Mouse (Mus musculus) liver, embryonic 12.5 days (tissue): ENCODE data around the gene H1f0. TPM values are rescaled to one million over a fixed set of nuclear protein-coding genes. Genes with fewer than 3 reads are reported as not detected.

Experiments
- ATAC-seq: fragments of 200-750 bp; cut with Nextera tagmentation; 2 replicates; pipeline ENCODE4 v1.8.0; 2017; ENCODE audit warnings: moderate number of reproducible peaks, mild to moderate bottlenecking, moderate library complexity
- H3K27ac ChIP-seq: fragments of 300-500 bp; sonication (generic); 2 replicates; pipeline ENCODE4 v1.5.1; 2016; ENCODE audit warnings: mild to moderate bottlenecking
- H3K27me3 ChIP-seq: fragments of 300-500 bp; sonication (generic); replicated peaks from 2 replicates; pipeline ENCODE4 v1.6.1; 2016; ENCODE audit warnings: mild to moderate bottlenecking, moderate library complexity
- H3K36me3 ChIP-seq: fragments of 300-500 bp; sonication (generic); 2 replicates; pipeline ENCODE4 v1.6.1; 2016; ENCODE audit warnings: mild to moderate bottlenecking, moderate library complexity
- H3K4me1 ChIP-seq: fragments of 300-500 bp; sonication (generic); 2 replicates; pipeline ENCODE4 v1.6.1; 2016
- H3K4me2 ChIP-seq: fragments of 300-500 bp; sonication (generic); 2 replicates; pipeline ENCODE4 v1.6.1; 2016; ENCODE audit warnings: mild to moderate bottlenecking, moderate library complexity
- H3K4me3 ChIP-seq: fragments of 300-500 bp; sonication (generic); 2 replicates; pipeline ENCODE4 v1.5.1; 2016; ENCODE audit warnings: mild to moderate bottlenecking, moderate library complexity
- H3K9ac ChIP-seq: fragments of 300-500 bp; sonication (generic); 2 replicates; pipeline ENCODE4 v1.6.1; 2016; ENCODE audit warnings: mild to moderate bottlenecking, moderate library complexity
- H3K9me3 ChIP-seq: fragments of 300-500 bp; sonication (generic); replicated peaks from 2 replicates; pipeline ENCODE4 v1.6.1; 2016; ENCODE audit warnings: mild to moderate bottlenecking, moderate library complexity
- WGBS: fragments of 180-500 bp; shearing (Covaris S2); methylation state at CpG from one replicate; pipeline ENCODE4 v1.1.7; 2016; ENCODE audit not compliant: insufficient replicate concordance; 5-methylcytosine and 5-hydroxymethylcytosine counted together
- polyA plus RNA-seq: library from polyadenylated mRNA; unstranded; fragments of >200 nt; fragmentation: Nextera tagmentation; extraction: Ambion mirVana; gene quantifications from 2 replicates; pipeline ENCODE4 v1.2.1, GENCODE M21; 2016

Gene H1f0
- polyA plus RNA-seq, 1 experiment from 2014 or later, result 114 TPM

DNA sequence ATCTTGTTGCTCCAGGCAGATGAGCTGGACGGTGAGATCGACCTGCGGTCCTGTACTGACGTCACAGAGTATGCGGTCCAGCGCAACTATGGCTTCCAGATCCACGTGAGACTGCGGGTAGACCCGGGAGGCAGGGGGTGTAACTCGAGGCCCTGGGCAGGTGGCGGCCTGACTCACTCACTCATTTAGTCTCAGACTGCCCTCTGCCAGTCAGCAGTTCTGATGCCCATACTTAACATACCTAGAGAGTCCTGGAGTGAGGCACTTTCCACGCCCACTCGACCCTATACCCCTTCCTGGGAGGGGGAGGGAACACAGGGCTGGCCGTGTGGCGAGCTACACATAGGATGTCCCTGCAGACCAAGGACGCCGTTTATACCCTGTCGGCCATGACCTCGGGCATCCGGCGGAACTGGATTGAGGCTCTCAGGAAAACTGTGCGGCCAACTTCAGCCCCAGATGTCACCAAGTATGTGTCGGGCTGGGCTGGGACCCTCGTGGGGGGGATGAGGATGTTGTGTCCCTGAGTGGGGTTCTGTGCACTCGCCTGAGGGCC lies 37.2 kb upstream of the H1f0 start:
- H3K9me3 ChIP-seq, result no peaks in the 10 kb centered on the region
- ATAC-seq, result no peak
- peaks cover 86% of the 10 kb centered on the region for H3K36me3 ChIP-seq
- H3K4me2 ChIP-seq, result no peak overlapping the region
- peaks cover 22% of the 10 kb centered on the region for H3K4me1 ChIP-seq
- H3K27me3 ChIP-seq, result no peaks in the 10 kb centered on the region
- no peak overlapping the region for H3K4me3 ChIP-seq
- no peak overlapping the region for H3K9ac ChIP-seq
- 87% methylated on average over 25 of the region's 25 CpGs for WGBS
- H3K27ac ChIP-seq, result no peak overlapping the region

DNA sequence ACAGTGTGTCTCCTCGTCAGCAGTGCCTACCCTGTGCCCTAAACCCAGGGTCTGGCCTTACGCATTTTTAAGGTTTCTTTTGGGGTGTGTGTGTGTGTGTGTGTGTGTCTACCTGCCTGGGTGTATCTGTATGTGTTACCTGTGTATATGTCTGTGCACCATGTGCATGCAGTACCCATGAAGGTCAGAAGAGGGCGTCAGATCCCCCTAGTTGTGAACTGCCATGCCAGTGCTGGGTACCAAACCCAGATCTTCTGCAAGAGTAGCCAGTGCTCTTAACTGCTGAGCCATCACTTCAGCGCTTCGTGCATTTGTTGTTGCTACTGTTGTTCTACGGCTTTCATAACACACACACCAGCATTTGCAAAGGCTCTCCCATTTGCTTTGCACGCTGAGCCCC lies 36.0 kb upstream of the H1f0 start:
- H3K4me3 ChIP-seq, result no peak overlapping the region
- ATAC-seq, result no peak
- no peaks in the 10 kb centered on the region for H3K9me3 ChIP-seq
- H3K4me2 ChIP-seq, result no peak overlapping the region
- H3K27me3 ChIP-seq, result no peaks in the 10 kb centered on the region
- H3K4me1 ChIP-seq, result peaks cover 18% of the 10 kb centered on the region
- H3K9ac ChIP-seq, result no peak overlapping the region
- 79% methylated on average over 7 of the region's 7 CpGs for WGBS
- H3K27ac ChIP-seq, result no peak overlapping the region
- peaks cover 95% of the 10 kb centered on the region for H3K36me3 ChIP-seq

DNA sequence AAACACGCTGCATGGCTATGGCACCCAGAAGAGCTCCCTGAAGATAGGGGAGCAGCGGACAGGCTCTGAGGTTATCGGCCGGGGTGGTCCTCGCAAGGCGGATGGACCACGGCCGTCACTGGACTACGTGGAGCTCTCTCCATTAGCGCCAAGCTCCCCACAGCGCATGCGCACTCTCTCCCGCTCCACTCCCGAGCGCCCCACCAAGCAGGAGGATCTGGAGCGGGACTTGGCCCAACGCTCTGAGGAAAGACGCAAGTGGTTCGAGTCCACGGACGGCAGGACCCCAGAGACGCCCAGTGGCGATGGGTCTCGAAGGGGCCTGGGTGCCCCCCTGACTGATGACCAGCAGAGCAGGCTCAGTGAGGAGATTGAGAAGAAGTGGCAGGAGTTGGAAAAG lies 35.3 kb upstream of the H1f0 start:
- no peak overlapping the region for H3K27ac ChIP-seq
- H3K4me1 ChIP-seq, result peaks cover 16% of the 10 kb centered on the region
- H3K4me3 ChIP-seq, result no peak overlapping the region
- H3K9me3 ChIP-seq, result no peaks in the 10 kb centered on the region
- peaks cover 97% of the 10 kb centered on the region for H3K36me3 ChIP-seq
- H3K9ac ChIP-seq, result no peak overlapping the region
- WGBS, result 91% methylated on average over 24 of the region's 24 CpGs
- no peak for ATAC-seq
- no peak overlapping the region for H3K4me2 ChIP-seq
- no peaks in the 10 kb centered on the region for H3K27me3 ChIP-seq

DNA sequence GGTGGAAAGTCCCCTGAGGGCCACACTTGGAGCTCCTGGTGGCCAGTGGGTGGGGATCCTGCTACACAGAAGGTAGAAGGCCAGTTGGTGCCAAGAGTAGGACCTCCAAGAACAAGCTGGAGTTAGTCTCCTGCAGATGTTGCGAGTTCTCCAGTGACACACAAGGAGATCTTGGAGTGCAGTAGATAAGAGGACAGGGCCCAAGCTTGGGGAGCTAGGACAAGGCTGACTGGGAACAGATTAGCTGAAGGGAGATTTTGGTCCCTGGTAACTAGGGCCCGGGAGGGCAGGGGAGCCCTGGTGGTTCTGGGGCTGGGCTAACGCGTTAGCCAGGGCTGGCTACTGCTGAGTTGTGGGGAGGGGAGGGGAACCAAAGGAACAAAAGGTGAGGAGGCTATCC lies 32.3 kb upstream of the H1f0 start:
- Histone ChIP-seq H3K9ac (no peak overlapping the region), H3K4me3 (no peak overlapping the region), H3K27ac (no peak overlapping the region), H3K4me1 (peaks cover 16% of the 10 kb centered on the region), H3K4me2 (no peak overlapping the region), H3K36me3 (peaks cover 89% of the 10 kb centered on the region), H3K27me3 (no peaks in the 10 kb centered on the region), H3K9me3 (no peaks in the 10 kb centered on the region)
- ATAC-seq, result no peak; the same call in 1 of the 2 replicates
- WGBS, result 58% methylated on average over 4 of the region's 4 CpGs

DNA sequence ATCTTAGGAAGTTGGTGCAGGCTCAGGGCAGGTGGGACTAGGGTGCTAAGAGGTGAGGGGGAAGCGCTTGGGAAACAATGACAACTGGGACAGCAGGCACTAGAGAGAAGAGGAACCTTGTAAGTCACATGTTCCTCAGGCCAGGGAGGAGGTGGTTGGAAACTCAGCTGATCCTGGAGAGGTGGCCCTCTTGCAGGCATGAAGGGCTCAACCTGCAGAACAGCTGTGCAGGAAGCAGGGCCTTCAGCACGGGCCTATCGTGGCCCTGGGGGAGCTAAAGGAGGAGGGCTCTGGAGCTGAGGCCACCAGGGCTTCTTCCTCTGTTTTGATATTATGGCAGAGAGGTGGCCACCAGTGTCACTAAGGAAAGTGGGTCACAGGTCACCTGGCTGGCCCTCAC lies 31.6 kb upstream of the H1f0 start:
- 56% methylated on average over 3 of the region's 3 CpGs for WGBS
- no peak overlapping the region for H3K9ac ChIP-seq
- no peak overlapping the region for H3K27ac ChIP-seq
- no peaks in the 10 kb centered on the region for H3K9me3 ChIP-seq
- peaks cover 16% of the 10 kb centered on the region for H3K4me1 ChIP-seq
- H3K4me3 ChIP-seq, result no peak overlapping the region
- H3K27me3 ChIP-seq, result no peaks in the 10 kb centered on the region
- H3K36me3 ChIP-seq, result peaks cover 89% of the 10 kb centered on the region
- no peak overlapping the region for H3K4me2 ChIP-seq
- no peak for ATAC-seq

DNA sequence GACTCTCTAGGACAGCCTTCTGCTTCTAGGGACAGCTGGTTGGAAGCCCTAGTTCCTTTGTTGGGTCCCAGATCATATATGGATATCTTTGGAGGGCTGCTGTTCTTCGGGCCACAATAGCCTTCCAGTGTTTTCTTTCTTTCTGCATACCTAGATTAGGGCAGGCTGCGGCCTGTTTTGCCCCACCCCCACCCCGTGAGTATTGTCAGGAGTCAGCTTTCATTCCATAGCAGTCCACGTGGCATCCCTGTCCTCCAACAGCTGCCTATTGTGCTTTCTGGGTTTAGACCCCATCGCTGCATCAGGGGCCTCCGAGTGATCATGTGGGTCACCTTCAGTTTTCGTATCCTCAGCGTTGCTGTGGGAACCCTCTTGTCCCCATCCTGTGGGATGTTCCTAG lies 29.9 kb upstream of the H1f0 start:
- no peaks in the 10 kb centered on the region for H3K9me3 ChIP-seq
- H3K27ac ChIP-seq, result no peak overlapping the region
- no peak overlapping the region for H3K9ac ChIP-seq
- no peak overlapping the region for H3K4me2 ChIP-seq
- no peak for ATAC-seq
- H3K27me3 ChIP-seq, result no peaks in the 10 kb centered on the region
- peaks cover 16% of the 10 kb centered on the region for H3K4me1 ChIP-seq
- H3K36me3 ChIP-seq, result peaks cover 89% of the 10 kb centered on the region
- no peak overlapping the region for H3K4me3 ChIP-seq
- 72% methylated on average over 8 of the region's 8 CpGs for WGBS

DNA sequence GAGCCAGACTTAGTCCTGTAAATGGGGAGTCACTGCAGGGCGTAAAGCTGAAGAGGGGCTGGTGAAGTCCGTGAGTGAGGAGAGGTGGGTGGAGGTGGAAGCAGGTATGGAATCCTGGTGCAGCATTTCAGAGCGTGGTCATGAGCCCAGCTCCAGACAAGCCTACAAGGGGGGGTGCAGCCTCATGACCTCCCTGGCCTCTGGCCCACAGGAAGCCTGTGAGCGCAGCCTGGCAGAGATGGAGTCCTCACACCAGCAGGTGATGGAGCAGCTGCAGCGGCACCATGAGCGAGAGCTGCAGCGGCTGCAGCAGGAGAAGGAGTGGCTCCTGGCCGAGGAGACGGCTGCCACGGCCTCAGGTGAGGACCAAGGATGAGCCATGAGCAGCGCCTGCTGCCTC lies 28.7 kb upstream of the H1f0 start:
- Histone ChIP-seq H3K9me3 (no peaks in the 10 kb centered on the region), H3K4me2 (no peak overlapping the region), H3K27ac (no peak overlapping the region), H3K27me3 (no peaks in the 10 kb centered on the region), H3K4me3 (no peak overlapping the region), H3K4me1 (peaks cover 16% of the 10 kb centered on the region), H3K9ac (no peak overlapping the region), H3K36me3 (peaks cover 89% of the 10 kb centered on the region)
- WGBS, result 85% methylated on average over 11 of the region's 11 CpGs
- no peak for ATAC-seq

DNA sequence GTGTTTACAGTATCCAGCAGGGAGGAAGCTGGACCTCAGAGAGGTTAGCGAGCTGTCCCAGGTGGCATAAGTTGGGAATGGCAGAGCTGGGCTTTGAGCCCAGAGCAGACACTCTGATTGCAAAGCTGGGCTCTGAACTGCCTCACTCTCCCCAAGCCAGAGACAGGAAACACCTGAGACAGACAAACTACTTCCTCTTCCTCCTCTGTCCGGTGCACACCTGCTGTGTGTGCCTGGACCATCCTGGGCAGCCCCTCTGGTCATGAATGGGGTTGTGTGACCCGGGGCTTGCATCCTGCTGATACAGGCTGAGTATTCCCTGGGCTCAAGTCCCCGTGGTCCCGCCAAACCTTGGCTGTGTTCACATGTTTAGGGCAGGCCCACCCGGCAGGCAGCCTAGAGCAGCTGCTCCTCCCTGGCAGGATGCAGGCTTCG lies 27.9 kb upstream of the H1f0 start:
- Histone ChIP-seq H3K36me3 (peaks cover 89% of the 10 kb centered on the region), H3K9ac (no peak overlapping the region), H3K4me1 (peaks cover 15% of the 10 kb centered on the region), H3K9me3 (no peaks in the 10 kb centered on the region), H3K27me3 (no peaks in the 10 kb centered on the region), H3K4me2 (no peak overlapping the region), H3K27ac (no peak overlapping the region), H3K4me3 (no peak overlapping the region)
- WGBS, result 69% methylated on average over 7 of the region's 7 CpGs
- ATAC-seq, result no peak

DNA sequence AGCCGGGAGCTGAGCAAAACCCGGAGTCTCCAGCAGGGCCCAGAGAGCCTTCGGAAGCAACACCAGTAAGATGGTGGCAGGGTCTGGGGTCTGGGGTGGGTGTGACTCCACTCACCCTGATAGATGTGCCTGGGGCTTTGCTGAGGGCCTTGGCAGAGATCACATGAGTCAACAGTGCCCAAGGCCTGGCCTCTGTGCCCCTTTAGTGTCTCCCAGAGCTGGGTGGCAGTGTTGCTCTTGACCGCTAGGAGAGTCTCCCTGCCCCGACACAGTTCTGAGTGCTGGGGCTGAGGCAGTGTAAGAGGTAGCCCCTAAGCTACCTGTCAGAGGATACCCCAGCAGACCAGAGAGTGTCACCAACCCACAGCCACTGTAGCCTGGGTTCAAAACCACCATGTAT lies 26.7 kb upstream of the H1f0 start:
- peaks cover 89% of the 10 kb centered on the region for H3K36me3 ChIP-seq
- no peak overlapping the region for H3K4me3 ChIP-seq
- WGBS, result 91% methylated on average over 5 of the region's 5 CpGs
- H3K27ac ChIP-seq, result no peak overlapping the region
- no peaks in the 10 kb centered on the region for H3K27me3 ChIP-seq
- no peaks in the 10 kb centered on the region for H3K9me3 ChIP-seq
- no peak for ATAC-seq
- peaks cover 3% of the 10 kb centered on the region for H3K4me1 ChIP-seq
- H3K9ac ChIP-seq, result no peak overlapping the region
- H3K4me2 ChIP-seq, result no peak overlapping the region

DNA sequence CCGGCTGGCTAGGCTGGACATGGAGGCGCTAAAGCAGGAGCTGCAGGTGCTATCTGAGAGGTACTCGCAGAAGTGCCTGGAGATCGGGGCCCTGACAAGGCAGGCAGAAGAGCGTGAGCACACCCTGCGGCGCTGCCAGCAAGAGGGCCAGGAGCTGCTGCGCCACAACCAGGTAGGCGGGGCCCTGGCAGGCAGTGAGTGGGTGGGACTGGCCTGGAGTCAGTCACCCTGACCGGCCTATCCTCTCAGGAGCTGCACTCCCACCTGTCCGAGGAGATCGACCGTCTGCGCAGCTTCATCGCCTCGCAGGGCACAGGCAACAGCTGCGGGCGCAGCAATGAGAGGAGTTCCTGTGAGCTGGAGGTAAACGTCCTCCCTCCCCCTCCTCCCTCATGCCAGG lies 26.2 kb upstream of the H1f0 start:
- Histone ChIP-seq H3K4me1 (no peaks in the 10 kb centered on the region; the same call in 1 of the 2 replicates), H3K9ac (no peak overlapping the region), H3K4me2 (no peak overlapping the region), H3K27ac (no peak overlapping the region), H3K9me3 (no peaks in the 10 kb centered on the region), H3K36me3 (peaks cover 91% of the 10 kb centered on the region), H3K27me3 (no peaks in the 10 kb centered on the region), H3K4me3 (no peak overlapping the region)
- ATAC-seq, result no peak
- WGBS, result 68% methylated on average over 19 of the region's 19 CpGs

DNA sequence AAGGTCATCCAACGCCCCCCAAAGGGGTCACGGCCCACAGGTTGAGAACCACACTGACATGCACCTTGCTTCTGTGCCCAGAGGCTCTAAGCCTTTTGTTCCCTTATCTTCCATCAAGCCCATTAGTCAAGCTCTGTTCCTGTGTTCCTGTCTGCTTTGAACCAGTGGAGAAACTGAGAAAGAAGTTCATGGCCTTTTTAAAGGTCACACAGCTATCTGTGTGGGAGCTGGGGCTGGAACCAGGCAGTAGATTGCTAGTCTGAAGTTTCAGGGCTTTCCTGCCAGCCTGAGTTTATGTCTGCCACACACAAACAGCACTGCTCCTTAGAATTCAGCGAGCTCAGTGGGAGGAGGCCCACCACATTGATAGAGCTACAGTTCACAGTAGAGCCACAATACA lies 25.2 kb upstream of the H1f0 start:
- Histone ChIP-seq H3K9ac (no peak overlapping the region), H3K4me1 (no peaks in the 10 kb centered on the region), H3K4me2 (no peak overlapping the region), H3K27me3 (no peaks in the 10 kb centered on the region), H3K9me3 (no peaks in the 10 kb centered on the region), H3K36me3 (peaks cover 81% of the 10 kb centered on the region), H3K4me3 (no peak overlapping the region), H3K27ac (no peak overlapping the region)
- WGBS, result 83% methylated on average over 3 of the region's 3 CpGs
- ATAC-seq, result no peak

DNA sequence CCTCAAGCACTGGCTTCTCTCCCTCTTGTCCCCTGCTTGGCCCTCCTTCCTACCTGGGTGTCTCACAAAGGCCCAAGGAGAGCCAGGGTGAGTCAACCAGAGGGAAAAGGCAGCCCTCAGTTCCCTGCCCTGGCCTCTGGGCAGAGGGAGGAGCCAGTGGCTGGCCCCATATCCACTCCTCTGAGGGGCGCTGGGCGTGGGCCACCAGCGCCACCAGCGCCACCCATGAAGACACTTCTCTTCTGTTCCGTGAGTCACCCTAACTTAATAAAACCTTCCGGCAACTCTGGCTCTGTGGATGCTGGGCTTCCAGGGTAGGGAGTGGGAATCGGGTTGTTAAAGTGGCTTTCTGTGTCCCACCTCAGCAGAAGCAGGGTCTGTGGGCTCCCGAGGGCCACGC lies 22.7 kb upstream of the H1f0 start:
- H3K4me3 ChIP-seq, result no peak overlapping the region
- H3K9me3 ChIP-seq, result no peaks in the 10 kb centered on the region
- peaks cover 65% of the 10 kb centered on the region for H3K36me3 ChIP-seq
- H3K27ac ChIP-seq, result no peak overlapping the region
- no peak for ATAC-seq
- 75% methylated on average over 9 of the region's 9 CpGs for WGBS
- no peak overlapping the region for H3K9ac ChIP-seq
- no peaks in the 10 kb centered on the region for H3K4me1 ChIP-seq
- H3K27me3 ChIP-seq, result peaks cover 4% of the 10 kb centered on the region; the same call in 1 of the 2 replicates
- H3K4me2 ChIP-seq, result no peak overlapping the region

DNA sequence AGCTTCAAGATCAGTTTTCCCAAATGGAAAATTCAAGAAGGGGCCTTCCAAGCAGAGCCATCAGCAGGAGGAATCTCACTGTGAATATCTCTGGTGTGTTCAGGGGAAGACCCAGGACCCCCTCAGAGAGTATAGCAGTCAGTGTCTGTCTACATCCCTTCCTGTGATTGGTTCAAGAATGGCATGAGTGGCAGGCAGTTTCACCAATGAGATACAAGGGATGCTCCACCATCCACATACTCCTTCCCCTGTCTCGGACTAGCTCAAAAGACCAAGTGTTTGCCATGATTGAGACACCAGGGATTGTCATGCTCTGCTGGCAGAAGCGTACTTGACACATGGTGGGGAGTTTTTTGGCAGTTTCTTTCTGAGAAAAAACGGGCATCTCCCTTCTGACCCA lies 21.6 kb upstream of the H1f0 start:
- Histone ChIP-seq H3K9ac (no peak overlapping the region), H3K4me3 (no peak overlapping the region), H3K36me3 (peaks cover 54% of the 10 kb centered on the region), H3K4me1 (no peaks in the 10 kb centered on the region), H3K9me3 (no peaks in the 10 kb centered on the region), H3K27me3 (peaks cover 4% of the 10 kb centered on the region; the same call in 1 of the 2 replicates), H3K27ac (no peak overlapping the region), H3K4me2 (no peak overlapping the region)
- 66% methylated on average over 3 of the region's 3 CpGs for WGBS
- no peak for ATAC-seq
